Mouse (Mus musculus) liver, embryonic 14.5 days (tissue): ENCODE data around the gene Khdc4. TPM values are rescaled to one million over a fixed set of nuclear protein-coding genes. Genes with fewer than 3 reads are reported as not detected.

Experiments
- ATAC-seq: fragments of 200-750 bp; cut with Nextera tagmentation; 2 replicates; pipeline ENCODE4 v1.8.0; 2017; ENCODE audit warnings: moderate number of reproducible peaks, mild to moderate bottlenecking, moderate library complexity; ENCODE audit not compliant: insufficient read depth
- DNase-seq, 3 experiments: peaks; one replicate each; pipeline ENCODE4 v3.0.0-alpha.2; 2012 to 2013; ENCODE audit warnings: low read depth in 3 of 3, low spot score in 3 of 3
- H3K27ac ChIP-seq: fragments of 300-500 bp; sonication (generic); 2 replicates; pipeline ENCODE4 v1.5.1; 2014; ENCODE audit warnings: moderate library complexity, mild to moderate bottlenecking, control low read depth, inconsistent platforms
- H3K27me3 ChIP-seq: fragments of 300-500 bp; sonication (generic); 2 replicates; pipeline ENCODE4 v1.6.1; 2014; ENCODE audit warnings: mild to moderate bottlenecking, low read length, moderate library complexity; ENCODE audit not compliant: control insufficient read depth, insufficient read depth
- H3K36me3 ChIP-seq: fragments of 300-500 bp; sonication (generic); replicated peaks from 2 replicates; pipeline ENCODE4 v1.6.1; 2014; ENCODE audit warnings: low read depth; ENCODE audit not compliant: control insufficient read depth, insufficient read depth
- H3K4me1 ChIP-seq, 2 experiments: fragments of 200-500 bp in 1 of 2; fragments of 300-500 bp in 1 of 2; sonication (generic) in 1 of 2; replicated peaks; 2 replicates each; pipeline ENCODE4 v1.6.1; 2012 to 2014; ENCODE audit warnings: antibody characterized with exemption in 1 of 2, inconsistent platforms in 1 of 2, low read length in 1 of 2; ENCODE audit not compliant: control insufficient read depth in 2 of 2, insufficient read depth in 2 of 2
- H3K4me2 ChIP-seq: fragments of 300-500 bp; sonication (generic); 2 replicates; pipeline ENCODE4 v1.6.1; 2014; ENCODE audit warnings: low read depth, mild to moderate bottlenecking, control low read depth, moderate library complexity
- H3K4me3 ChIP-seq, 2 experiments: fragments of 200-500 bp in 1 of 2; fragments of 300-500 bp in 1 of 2; sonication (generic) in 1 of 2; 2 replicates each; pipeline ENCODE4 v1.5.1; 2012 to 2014; ENCODE audit warnings: low read depth in 2 of 2, low read length in 2 of 2, mild to moderate bottlenecking in 2 of 2, control low read depth in 1 of 2, inconsistent platforms in 1 of 2, moderate library complexity in 1 of 2; ENCODE audit not compliant: insufficient read depth in 1 of 2
- H3K9ac ChIP-seq: fragments of 300-500 bp; sonication (generic); replicated peaks from 2 replicates; pipeline ENCODE4 v1.6.1; 2014; ENCODE audit warnings: mild to moderate bottlenecking, control low read depth, moderate library complexity
- H3K9me3 ChIP-seq: fragments of 300-500 bp; sonication (generic); 2 replicates; pipeline ENCODE4 v1.6.1; 2016; ENCODE audit warnings: low read length, mixed read lengths; ENCODE audit not compliant: control insufficient read depth
- CTCF ChIP-seq: IDR thresholded peaks from 2 replicates; pipeline ENCODE4 v1.5.1; 2016; ENCODE audit warnings: antibody characterized with exemption, low read depth, control low read depth
- EP300 ChIP-seq: IDR thresholded peaks from 2 replicates; pipeline ENCODE4 v1.6.1; 2016; ENCODE audit warnings: antibody characterized with exemption, low read depth
- WGBS: fragments of 180-500 bp; shearing (Covaris S2); extraction: QIAGEN DNeasy Blood & Tissue Kit; methylation state at CpG from one replicate; pipeline ENCODE4 v1.1.7; 2014; ENCODE audit not compliant: insufficient replicate concordance; 5-methylcytosine and 5-hydroxymethylcytosine counted together
- polyA plus RNA-seq, 2 experiments: library from polyadenylated mRNA; depleted of rRNA in 1 of 2; stranded (reverse) in 1 of 2; unstranded in 1 of 2; fragments of >200 nt; fragmentation: Nextera tagmentation in 1 of 2; extraction: Ambion mirVana in 1 of 2; gene quantifications; 2 replicates each; pipeline versions ENCODE4 v1.2.1 to v1.2.3; 2012 to 2014

The Khdc4 gene
- polyA plus RNA-seq, 2 experiments, result 18.5 to 29.4 TPM

DNA sequence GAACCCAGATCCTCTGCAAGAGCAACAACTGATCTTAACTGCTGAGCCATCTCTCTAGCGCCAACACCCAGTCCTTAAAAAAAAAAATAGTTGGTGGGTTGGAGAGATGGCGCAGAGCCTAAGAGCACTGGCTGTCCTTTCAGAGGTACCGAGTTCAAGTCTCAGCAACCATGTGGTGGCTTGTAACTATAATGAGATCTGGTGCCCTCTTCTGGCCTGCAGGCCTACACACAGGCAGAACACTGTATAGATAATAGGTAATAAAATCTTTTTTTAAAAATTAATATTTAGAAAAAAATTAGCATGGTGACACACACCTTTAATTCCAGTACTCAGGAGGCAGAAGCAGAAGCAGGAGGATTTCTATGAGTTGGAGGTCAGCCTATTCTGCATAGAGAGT lies 54.5 kb downstream of the Khdc4 start:
- H3K4me3 ChIP-seq, result no peak overlapping the region
- WGBS, result 76% methylated on average over 3 of the region's 3 CpGs
- H3K27me3 ChIP-seq, result no peaks in the 10 kb centered on the region
- DNase-seq, result no peak
- H3K9ac ChIP-seq, result no peak overlapping the region
- H3K4me2 ChIP-seq, result no peak overlapping the region
- no peak for TF ChIP-seq EP300
- peak; percentile 22 for TF ChIP-seq CTCF
- no peak overlapping the region for H3K27ac ChIP-seq
- H3K9me3 ChIP-seq, result no peaks in the 10 kb centered on the region
- no peak for ATAC-seq
- no peaks in the 10 kb centered on the region for H3K4me1 ChIP-seq
- no peaks in the 10 kb centered on the region for H3K36me3 ChIP-seq

- 62% methylated on average over 9 of the region's 9 CpGs for WGBS
- no peak for ATAC-seq
- Histone ChIP-seq H3K4me3 (no peak overlapping the region), H3K4me1 (peaks cover 0 to 4% of the 10 kb centered on the region in 2 experiments; a peak in 1 of 4 replicates), H3K36me3 (no peaks in the 10 kb centered on the region), H3K4me2 (no peak overlapping the region), H3K27me3 (no peaks in the 10 kb centered on the region), H3K27ac (no peak overlapping the region), H3K9me3 (no peaks in the 10 kb centered on the region), H3K9ac (no peak overlapping the region)
- no peak for TF ChIP-seq EP300
- no peak for DNase-seq
Observed at GRCm38 (mm10) chr3:88745534-88745933, 59.9 kb downstream of the Khdc4 start.

DNA sequence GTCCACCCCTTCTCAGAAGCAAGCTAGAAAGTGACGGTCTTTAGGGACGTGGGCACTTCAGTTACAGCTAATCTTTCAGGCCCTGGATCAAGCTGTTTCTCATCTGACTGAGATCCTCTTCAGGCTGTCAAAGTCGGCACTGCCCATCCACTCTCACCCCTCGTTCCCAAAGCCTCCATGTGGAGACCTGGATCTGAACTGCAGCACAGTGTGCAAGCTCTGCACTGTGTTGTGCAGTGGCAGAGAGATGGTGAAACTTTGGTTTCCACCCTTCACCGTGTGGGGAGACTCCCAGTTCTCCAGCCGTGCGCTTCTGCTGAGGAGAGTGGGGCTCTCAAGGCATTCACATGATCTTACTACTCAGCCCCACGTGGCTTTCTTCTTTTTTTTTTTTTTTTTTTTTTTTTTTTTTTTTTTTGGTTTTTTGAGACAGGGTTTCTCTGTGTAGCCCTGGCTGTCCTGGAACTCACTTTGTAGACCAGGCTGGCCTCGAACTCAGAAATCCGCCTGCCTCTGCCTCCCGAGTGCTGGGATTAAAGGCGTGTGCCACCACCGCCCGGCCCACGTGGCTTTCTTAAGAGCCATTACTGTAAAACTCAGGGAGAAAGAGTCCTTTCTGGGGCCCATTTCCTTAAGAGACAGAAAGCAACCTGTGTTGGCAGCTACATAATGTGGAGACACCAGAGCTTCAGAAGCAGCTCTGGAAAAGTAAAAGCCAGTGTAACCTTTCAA lies 60.7 kb downstream of the Khdc4 start:
- no peak for TF ChIP-seq EP300
- no peak for TF ChIP-seq CTCF
- no peak overlapping the region for H3K27ac ChIP-seq
- 77% methylated on average over 14 of the region's 15 CpGs for WGBS
- peaks cover 0 to 4% of the 10 kb centered on the region in 2 experiments; a peak in 1 of 4 replicates for H3K4me1 ChIP-seq
- DNase-seq (no peak), ATAC-seq (no peak)
- no peaks in the 10 kb centered on the region for H3K27me3 ChIP-seq
- H3K36me3 ChIP-seq, result no peaks in the 10 kb centered on the region
- H3K4me2 ChIP-seq, result no peak overlapping the region
- H3K4me3 ChIP-seq, result no peak overlapping the region
- no peak overlapping the region for H3K9ac ChIP-seq
- H3K9me3 ChIP-seq, result no peaks in the 10 kb centered on the region

DNA sequence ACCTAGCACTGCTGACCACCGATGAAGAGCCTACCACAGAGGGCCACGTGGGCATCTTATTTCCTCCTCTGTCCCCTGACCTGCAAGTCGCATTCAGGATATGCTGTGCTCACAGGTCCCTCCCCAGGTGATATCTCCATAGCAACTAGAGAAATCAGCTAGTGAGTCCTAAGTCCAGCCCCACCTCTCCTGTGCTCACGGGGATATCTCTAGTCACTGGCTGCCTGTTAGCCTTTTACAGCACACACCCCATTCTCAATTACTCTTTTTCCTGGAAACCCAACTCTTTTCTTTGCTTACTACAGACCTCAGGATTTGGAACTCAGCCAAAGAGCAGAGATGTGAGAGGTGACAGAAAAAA lies 61.2 kb downstream of the Khdc4 start:
- H3K4me3 ChIP-seq, result no peak overlapping the region
- DNase-seq (peak; percentile 12 to 45 (median 17)), ATAC-seq (peak; percentile 51; the same call in 1 of the 2 replicates)
- H3K4me1 ChIP-seq, result peaks cover 0 to 4% of the 10 kb centered on the region in 2 experiments; a peak in 1 of 4 replicates
- H3K27me3 ChIP-seq, result no peaks in the 10 kb centered on the region
- no peak overlapping the region for H3K27ac ChIP-seq
- no peaks in the 10 kb centered on the region for H3K36me3 ChIP-seq
- no peak overlapping the region for H3K4me2 ChIP-seq
- TF ChIP-seq CTCF (no peak), EP300 (no peak)
- H3K9me3 ChIP-seq, result no peaks in the 10 kb centered on the region
- 52% methylated on average over 4 of the region's 4 CpGs for WGBS
- H3K9ac ChIP-seq, result no peak overlapping the region

DNA sequence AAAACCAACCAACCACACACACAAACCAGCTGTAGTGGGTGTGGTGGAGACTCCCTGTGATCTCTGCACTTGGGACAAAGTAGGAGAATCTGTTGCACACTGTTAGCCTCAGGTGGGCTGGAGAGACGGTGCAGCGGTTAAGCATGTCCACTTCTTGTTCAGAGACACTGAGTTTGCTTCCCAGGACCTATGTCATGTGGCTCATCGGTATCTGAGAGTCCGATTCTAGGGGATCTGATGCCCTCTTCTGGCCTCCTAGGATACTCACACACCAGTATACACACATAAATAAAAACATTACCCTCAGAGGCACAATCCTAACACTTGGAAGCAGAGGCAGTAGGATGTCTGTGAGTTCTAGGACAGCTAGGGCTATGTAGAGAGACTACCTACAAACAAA lies 68.7 kb downstream of the Khdc4 start:
- H3K36me3 ChIP-seq, result no peaks in the 10 kb centered on the region
- peak; percentile 50 for TF ChIP-seq CTCF
- TF ChIP-seq EP300, result no peak
- H3K27me3 ChIP-seq, result no peaks in the 10 kb centered on the region
- no peak overlapping the region for H3K4me3 ChIP-seq
- no peak overlapping the region for H3K4me2 ChIP-seq
- DNase-seq, result no peak
- no peaks in the 10 kb centered on the region for H3K9me3 ChIP-seq
- H3K27ac ChIP-seq, result no peak overlapping the region
- 44% methylated on average over 4 of the region's 4 CpGs for WGBS
- peaks cover 3 to 16% of the 10 kb centered on the region in 2 experiments; a peak in 3 of 4 replicates for H3K4me1 ChIP-seq
- ATAC-seq, result no peak
- H3K9ac ChIP-seq, result no peak overlapping the region
